Mouse (Mus musculus): ENCODE measurements around the gene Zmiz1.

DNA sequence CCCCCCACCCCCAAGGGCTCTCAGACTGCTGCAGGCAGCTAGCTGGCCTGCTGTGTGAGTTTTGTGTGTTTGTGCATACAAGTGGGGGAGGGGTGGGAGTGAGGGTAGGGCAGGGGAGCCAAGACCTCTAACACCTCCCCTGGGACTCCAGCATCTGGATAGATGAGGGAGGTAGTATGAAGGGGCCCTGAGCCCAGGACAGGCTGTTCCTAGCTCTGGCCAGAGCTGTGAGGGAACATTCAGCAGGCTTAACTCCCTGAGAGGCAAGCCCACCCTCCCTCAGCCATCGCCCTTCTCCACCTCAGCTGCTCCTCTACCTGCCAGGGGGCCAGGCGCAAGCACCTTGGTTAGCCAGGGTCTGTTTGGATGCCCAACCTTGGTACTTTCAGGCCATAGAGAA, 249.9 kb downstream of the Zmiz1 start:
- TF ChIP-seq GATA1 (IDR thresholded peaks at IDR 0.05; ENCODE audit: borderline replicate concordance, low read length) (no peak), FLI1 (IDR thresholded peaks at IDR 0.05; ENCODE audit: low read length) (no peak)
